In the genomic region with DNA sequence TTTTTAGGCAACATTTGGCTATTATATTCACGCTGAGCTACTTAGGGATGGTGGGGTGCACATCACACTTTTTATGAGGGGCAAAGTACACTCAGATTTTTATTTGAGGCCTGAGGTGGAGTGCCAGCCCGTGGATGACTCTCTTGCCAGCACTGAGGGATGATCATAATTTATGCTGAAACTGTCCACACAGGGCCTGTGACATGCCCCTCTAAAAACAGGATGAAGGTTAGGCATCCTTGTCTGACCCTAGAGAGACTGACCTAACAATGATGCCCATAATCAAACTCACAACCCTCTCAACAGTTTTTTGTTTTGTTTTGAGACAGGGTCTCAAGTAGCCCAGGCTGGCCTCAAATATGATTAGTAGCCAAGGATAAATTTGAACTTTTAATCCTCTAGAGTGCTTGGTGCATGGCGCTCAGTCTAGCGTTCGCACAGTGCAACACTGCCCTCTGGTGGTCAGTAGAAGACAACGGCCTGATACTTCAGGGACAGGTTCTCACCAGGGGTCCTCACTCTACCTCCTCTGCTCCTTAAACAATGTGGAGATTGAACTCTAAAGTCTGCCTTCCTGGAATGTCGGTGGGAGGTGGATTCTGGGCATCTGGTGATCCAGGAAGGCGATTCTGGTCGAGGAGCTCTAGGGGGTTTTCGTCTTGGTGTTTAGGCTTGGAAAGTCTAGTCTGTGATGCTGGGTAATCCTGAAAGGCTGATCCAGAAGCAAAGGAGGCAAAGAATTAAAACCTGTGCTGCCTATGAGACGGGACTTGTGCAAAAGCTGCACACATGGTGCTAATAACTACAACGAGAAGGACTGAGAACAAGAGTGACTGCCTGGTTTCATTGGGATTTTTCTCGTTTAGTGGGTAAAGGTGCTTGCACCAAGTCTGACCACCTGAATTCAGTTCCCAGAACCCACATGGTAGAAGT, we compare ENCODE assay signal across 8 mouse cellular contexts. TPM values are rescaled to one million over a fixed set of nuclear protein-coding genes. Genes with fewer than 3 reads are reported as not detected.
DNase-seq lines count a peak whose midpoint lies in the region; ATAC-seq lines count a peak whose summit lies in the region.

No protein-coding gene starts in this region.

- DNase-seq in gastrocnemius, adult 18-20 months (ENCODE audit: low spot score) = peak; percentile 36
- no peak for DNase-seq in gastrocnemius, adult 8-10 months (ENCODE audit: low spot score in 2 of 2)
- DNase-seq in hindlimb bud, embryonic 11.5 days (ENCODE audit: extremely low spot score, low read depth, low spot score) = peak; percentile 87
- peak; percentile 73 for DNase-seq in left cerebral cortex, postnatal 4 days
- DNase-seq in spleen, postnatal 10 days (ENCODE audit: low spot score in 2 of 2) = peak; percentile 43 to 77

- H3K9ac ChIP-seq in forebrain, embryonic 13.5 days = no peak overlapping the region
- H3K9ac ChIP-seq in midbrain, embryonic 15.5 days = no peak overlapping the region

- no peaks in the 10 kb centered on the region for H3K9me3 ChIP-seq in forebrain, embryonic 13.5 days (replicated peaks)
- no peaks in the 10 kb centered on the region for H3K9me3 ChIP-seq in midbrain, embryonic 15.5 days

- no peak overlapping the region for H3K4me2 ChIP-seq in forebrain, embryonic 13.5 days
- H3K4me2 ChIP-seq in midbrain, embryonic 15.5 days = no peak overlapping the region

- ATAC-seq in cerebellum, adult (ENCODE audit: insufficient number of reproducible peaks, low FRiP score, low TSS enrichment) = peak; percentile 79
- ATAC-seq in forebrain, embryonic 13.5 days = peak; percentile 86
- peak; percentile 88 for ATAC-seq in midbrain, embryonic 15.5 days (replicated peaks)

- 0 out of 2 replicates have a peak, but pooled peaks cover 4% of the 10 kb centered on the region for H3K4me1 ChIP-seq in forebrain, embryonic 13.5 days
- H3K4me1 ChIP-seq in midbrain, embryonic 15.5 days = no peaks in the 10 kb centered on the region

- WGBS in forebrain, embryonic 13.5 days = 19% methylated on average over 13 of the region's 13 CpGs
- 21% methylated on average over 13 of the region's 13 CpGs for WGBS in midbrain, embryonic 15.5 days

- H3K4me3 ChIP-seq in forebrain, embryonic 13.5 days = no peak overlapping the region
- H3K4me3 ChIP-seq in midbrain, embryonic 15.5 days = no peak overlapping the region

- no peaks in the 10 kb centered on the region for H3K36me3 ChIP-seq in forebrain, embryonic 13.5 days (ENCODE audit: poor library complexity, severe bottlenecking)
- no peaks in the 10 kb centered on the region for H3K36me3 ChIP-seq in midbrain, embryonic 15.5 days (replicated peaks)

- H3K27ac ChIP-seq in forebrain, embryonic 13.5 days = no peak overlapping the region
- no peak overlapping the region for H3K27ac ChIP-seq in midbrain, embryonic 15.5 days

- peaks cover 32% of the 10 kb centered on the region for H3K27me3 ChIP-seq in forebrain, embryonic 13.5 days
- peaks cover 12% of the 10 kb centered on the region for H3K27me3 ChIP-seq in midbrain, embryonic 15.5 days (replicated peaks)

- intact Hi-C loops in left cerebral cortex, postnatal 4 days (cut with DNase I) = loop anchor here (10.0 kb wide), 2 partner anchors 472 to 692 kb away; no protein-coding TSS in a partner anchor

RNA-seq across cellular contexts. Expression of a gene that starts 52.7 kb away (rescaled TPM):
- total RNA-seq in gastrocnemius, adult 18-20 months (2021) = not detected
- not detected for total RNA-seq in gastrocnemius, adult 8-10 months (2022)
- polyA plus RNA-seq in forebrain, embryonic 13.5 days (2015; fragmentation: Nextera tagmentation; extraction: Ambion mirVana) = not detected in 2 replicates
- total RNA-seq in left cerebral cortex, postnatal 4 days (2021) = under 1 TPM in 1 of 2 experiments, not detected in 1; 0.64 TPM
- not detected in 2 replicates for polyA plus RNA-seq in midbrain, embryonic 15.5 days (2015; fragmentation: Nextera tagmentation; extraction: Ambion mirVana)

Comparison
In these comparisons a context has a peak if more than half of its experiments do, and no peak if none do; other contexts are left out.
1. DNase-seq: peak in gastrocnemius, adult 18-20 months (single experiment), hindlimb bud, embryonic 11.5 days (single experiment), left cerebral cortex, postnatal 4 days (single experiment) and spleen, postnatal 10 days (2 of 2); none in gastrocnemius, adult 8-10 months (0 of 2).
2. Peak in every context shown above with its lines, with median percentiles within 50 percentile points of each other: ATAC-seq.